Mouse (Mus musculus) lung, adult 2 months (tissue): ENCODE measurements around the gene Zcwpw1. TPM values are rescaled to one million over a fixed set of nuclear protein-coding genes. Genes with fewer than 3 reads are reported as not detected.

Experiments used
- polyA plus RNA-seq: library from polyadenylated mRNA; depleted of rRNA; stranded (reverse); fragments of >200 nt; gene quantifications from 2 replicates; pipeline ENCODE4 v1.2.3, GENCODE M21; 2012; rRNA removed

The Zcwpw1 gene
- polyA plus RNA-seq, 1 experiment, result 0.60 TPM

Other genes starting within 250 kb of the Zcwpw1 start
- gene Actl6b, start 234.3 kb upstream of the Zcwpw1 start, polyA plus RNA-seq, result 0.07 TPM in 1 of 2 replicates, not detected in the other
- 0.54 and 0.69 TPM in 2 replicates for gene Tfr2, start 218.0 kb upstream of the Zcwpw1 start, polyA plus RNA-seq
- 89.1 and 103 TPM in 2 replicates for gene Mospd3, start 186.7 kb upstream of the Zcwpw1 start, polyA plus RNA-seq
- 280 and 290 TPM in 2 replicates for gene Pcolce, start 174.0 kb upstream of the Zcwpw1 start, polyA plus RNA-seq
- gene Fbxo24, start 158.8 kb upstream of the Zcwpw1 start, polyA plus RNA-seq, result 0.89 and 1.0 TPM in 2 replicates
- 79.4 and 105 TPM in 2 replicates for gene Lrch4, start 158.7 kb upstream of the Zcwpw1 start, polyA plus RNA-seq
- gene Gm20605, start 158.6 kb upstream of the Zcwpw1 start, polyA plus RNA-seq, result 63.8 and 65.2 TPM in 2 replicates
- 150 and 162 TPM in 2 replicates for gene Sap25, start 146.5 kb upstream of the Zcwpw1 start, polyA plus RNA-seq
- gene Irs3, start 142.1 kb upstream of the Zcwpw1 start, polyA plus RNA-seq, result 3.6 and 4.4 TPM in 2 replicates
- 22.4 and 24.3 TPM in 2 replicates for gene Agfg2, start 103.1 kb upstream of the Zcwpw1 start, polyA plus RNA-seq
- 2.3 and 2.4 TPM in 2 replicates for gene Nyap1, start 46.2 kb upstream of the Zcwpw1 start, polyA plus RNA-seq
- gene Tsc22d4, start 42.1 kb upstream of the Zcwpw1 start, polyA plus RNA-seq, result 103 and 110 TPM in 2 replicates
- gene Ppp1r35, start 8.9 kb upstream of the Zcwpw1 start, polyA plus RNA-seq, result 32.7 and 46.7 TPM in 2 replicates
- 43.3 and 44.2 TPM in 2 replicates for gene Mepce, start 143 bp upstream of the Zcwpw1 start, polyA plus RNA-seq
- gene Pilra, start 48.5 kb downstream of the Zcwpw1 start, polyA plus RNA-seq, result 24.7 and 27.9 TPM in 2 replicates
- gene Pilrb1, start 70.3 kb downstream of the Zcwpw1 start, polyA plus RNA-seq, result 7.3 and 16.5 TPM in 2 replicates
- gene Pilrb2, start 84.0 kb downstream of the Zcwpw1 start, polyA plus RNA-seq, result 7.9 and 12.1 TPM in 2 replicates
- 0.71 and 1.2 TPM in 2 replicates for gene Cyp3a13, start 133.8 kb downstream of the Zcwpw1 start, polyA plus RNA-seq
- 0.03 and 0.33 TPM in 2 replicates for gene Gjc3, start 175.3 kb downstream of the Zcwpw1 start, polyA plus RNA-seq
- 1.1 and 1.2 TPM in 2 replicates for gene Azgp1, start 193.7 kb downstream of the Zcwpw1 start, polyA plus RNA-seq
- gene Smok3a, start 233.5 kb downstream of the Zcwpw1 start, polyA plus RNA-seq, result not detected in 2 replicates
- not detected in 2 replicates for gene Smok3b, start 233.6 kb downstream of the Zcwpw1 start, polyA plus RNA-seq